Mouse (Mus musculus) bone marrow macrophage, adult 2 months (primary cell): ENCODE data around the gene Dtl.

Experiments
- CTCF ChIP-seq: IDR thresholded peaks from 2 replicates; pipeline ENCODE4 v1.5.1; 2012; ENCODE audit warnings: low read depth, mild to moderate bottlenecking, low read length, moderate library complexity
- POLR2A ChIP-seq: IDR thresholded peaks from 2 replicates; pipeline ENCODE4 v1.6.1; 2012; ENCODE audit warnings: mild to moderate bottlenecking, low read depth, low read length, borderline replicate concordance

GRCm38 (mm10) chr1:191585704-191586103, 10.4 kb upstream of the Dtl start:
- TF ChIP-seq POLR2A, result no peak
- no peak for TF ChIP-seq CTCF
